Mouse (Mus musculus) lung, embryonic 15.5 days (tissue): ENCODE measurements around the gene Acsl5. TPM values are rescaled to one million over a fixed set of nuclear protein-coding genes. Genes with fewer than 3 reads are reported as not detected.

Experiments used
- ATAC-seq: fragments of 200-750 bp; cut with Nextera tagmentation; 2 replicates; pipeline ENCODE4 v1.8.0; 2017; ENCODE audit warnings: moderate number of reproducible peaks, borderline replicate concordance; ENCODE audit not compliant: low FRiP score, low TSS enrichment; ENCODE audit errors: extremely low read depth
- H3K27ac ChIP-seq: fragments of 300-500 bp; sonication (generic); 2 replicates; pipeline ENCODE4 v1.5.1; 2015; ENCODE audit warnings: moderate library complexity, mild to moderate bottlenecking, inconsistent platforms
- H3K27me3 ChIP-seq: fragments of 300-500 bp; sonication (generic); 2 replicates; pipeline ENCODE4 v1.6.1; 2015; ENCODE audit warnings: inconsistent platforms
- H3K36me3 ChIP-seq: fragments of 300-500 bp; sonication (generic); 2 replicates; pipeline ENCODE4 v1.6.1; 2015; ENCODE audit warnings: inconsistent platforms
- H3K4me1 ChIP-seq: fragments of 300-500 bp; sonication (generic); 2 replicates; pipeline ENCODE4 v1.6.1; 2015; ENCODE audit warnings: inconsistent platforms
- H3K4me2 ChIP-seq: fragments of 300-500 bp; sonication (generic); 2 replicates; pipeline ENCODE4 v1.6.1; 2015; ENCODE audit warnings: inconsistent platforms, mild to moderate bottlenecking, moderate library complexity
- H3K4me3 ChIP-seq: fragments of 300-500 bp; sonication (generic); 2 replicates; pipeline ENCODE4 v1.5.1; 2015; ENCODE audit warnings: mild to moderate bottlenecking, inconsistent platforms
- H3K9ac ChIP-seq: fragments of 300-500 bp; sonication (generic); 2 replicates; pipeline ENCODE4 v1.6.1; 2015; ENCODE audit warnings: inconsistent platforms
- H3K9me3 ChIP-seq: fragments of 300-500 bp; sonication (generic); 2 replicates; pipeline ENCODE4 v1.6.1; 2016; ENCODE audit warnings: inconsistent platforms
- whole genome bisulfite sequencing: fragments of 180-500 bp; shearing (Covaris S2); methylation state at CpG from one replicate; pipeline ENCODE4 v1.1.7; 2015; 5-methylcytosine and 5-hydroxymethylcytosine counted together
- polyA plus RNA-seq: library from polyadenylated mRNA; unstranded; fragments of >200 nt; fragmentation: Nextera tagmentation; extraction: Ambion mirVana; gene quantifications from 2 replicates; pipeline ENCODE4 v1.2.1, GENCODE M21; 2015

Gene Acsl5
- polyA plus RNA-seq, 1 experiment from 2014 or later: 83.7 TPM

DNA sequence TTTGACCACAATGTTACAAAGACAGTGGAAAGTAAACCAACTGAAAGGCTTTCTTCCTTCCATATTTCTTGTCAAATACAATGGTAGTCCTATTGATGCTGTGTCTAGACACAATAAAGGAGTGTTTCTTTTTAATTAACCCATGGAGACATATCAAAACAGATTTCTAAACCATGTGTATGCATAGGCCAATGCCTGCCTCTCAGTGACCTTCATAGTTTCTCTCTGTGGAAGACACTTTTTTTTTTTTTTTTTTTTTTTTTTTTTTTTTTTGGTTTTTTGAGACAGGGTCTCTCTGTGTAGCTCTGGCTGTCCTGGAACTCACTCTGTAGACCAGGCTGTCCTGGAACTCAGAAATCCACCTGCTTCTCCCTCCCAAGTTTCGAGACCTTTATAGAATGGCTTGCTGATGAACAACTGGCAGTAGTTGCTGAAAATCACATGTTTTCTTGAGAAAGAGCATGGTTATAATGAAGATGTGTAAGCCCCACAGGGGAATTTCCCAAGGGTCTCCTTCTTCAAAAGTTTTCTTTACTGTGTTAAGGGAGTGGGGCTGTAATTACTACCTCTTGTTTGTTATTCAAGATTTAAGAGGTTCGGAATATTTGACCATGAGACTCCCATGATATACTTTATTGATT, 40.6 kb downstream of the Acsl5 start:
- WGBS: 90% methylated on average over 2 of the region's 2 CpGs
- no peak for ATAC-seq
- Histone ChIP-seq H3K4me1 (no peaks in the 10 kb centered on the region), H3K4me2 (no peak overlapping the region), H3K9me3 (no peaks in the 10 kb centered on the region), H3K36me3 (peaks cover 69% of the 10 kb centered on the region), H3K27ac (no peak overlapping the region), H3K4me3 (no peak overlapping the region), H3K27me3 (no peaks in the 10 kb centered on the region), H3K9ac (no peak overlapping the region)

DNA sequence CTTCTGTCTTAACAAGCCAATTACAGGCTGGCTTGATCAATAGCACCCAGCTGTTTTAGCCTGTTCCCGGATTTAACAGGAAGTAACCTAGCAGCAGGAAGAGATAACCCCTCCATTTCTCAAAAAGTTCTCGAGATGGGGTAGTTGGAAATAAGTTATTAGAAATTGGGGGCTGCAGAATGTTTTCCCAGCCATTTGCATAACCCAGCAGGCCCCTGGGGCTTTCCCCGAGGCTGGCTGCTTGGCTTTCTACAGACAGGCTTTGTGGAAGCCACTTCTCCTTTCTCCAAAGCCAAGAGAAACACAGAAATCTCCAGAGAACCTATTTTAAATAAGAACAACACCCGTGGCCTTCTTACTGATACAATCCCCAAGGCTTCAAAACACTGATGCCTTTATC, 41.4 kb downstream of the Acsl5 start:
- H3K27ac ChIP-seq: no peak overlapping the region
- peaks cover 70% of the 10 kb centered on the region for H3K36me3 ChIP-seq
- no peak for ATAC-seq
- H3K9ac ChIP-seq: no peak overlapping the region
- WGBS: 41% methylated on average over 4 of the region's 4 CpGs
- H3K27me3 ChIP-seq: no peaks in the 10 kb centered on the region
- H3K4me3 ChIP-seq: no peak overlapping the region
- no peaks in the 10 kb centered on the region for H3K9me3 ChIP-seq
- no peaks in the 10 kb centered on the region for H3K4me1 ChIP-seq
- no peak overlapping the region for H3K4me2 ChIP-seq

DNA sequence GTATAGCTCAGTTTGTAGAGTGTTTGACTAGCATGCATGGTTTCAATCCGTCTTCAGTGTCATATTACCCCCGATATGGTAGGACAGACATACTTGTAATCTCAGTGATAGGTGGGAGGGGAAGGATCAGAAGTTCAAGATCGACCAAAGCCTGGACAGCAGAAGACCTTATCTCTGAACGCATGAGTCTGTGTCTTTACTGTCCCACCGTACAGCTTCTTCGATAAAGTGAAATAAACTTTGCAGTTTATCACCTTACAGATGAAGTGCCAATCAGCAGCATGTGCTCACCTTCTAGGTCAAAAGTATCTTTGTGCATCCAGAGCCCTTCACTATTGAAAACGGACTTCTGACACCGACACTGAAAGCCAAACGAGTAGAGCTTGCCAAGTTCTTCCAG, 43.3 kb downstream of the Acsl5 start:
- H3K36me3 ChIP-seq: peaks cover 70% of the 10 kb centered on the region
- WGBS: 73% methylated on average over 9 of the region's 9 CpGs
- H3K9me3 ChIP-seq: no peaks in the 10 kb centered on the region
- peaks cover 6% of the 10 kb centered on the region; the same call in 1 of the 2 replicates for H3K4me1 ChIP-seq
- no peak overlapping the region for H3K4me2 ChIP-seq
- H3K9ac ChIP-seq: no peak overlapping the region
- H3K27ac ChIP-seq: no peak overlapping the region
- no peaks in the 10 kb centered on the region for H3K27me3 ChIP-seq
- no peak for ATAC-seq
- no peak overlapping the region for H3K4me3 ChIP-seq

GRCm38 (mm10) chr19:55295556-55295955, 43.8 kb downstream of the Acsl5 start:
- H3K36me3 ChIP-seq: peaks cover 66% of the 10 kb centered on the region
- H3K4me2 ChIP-seq: no peak overlapping the region
- no peak overlapping the region for H3K27ac ChIP-seq
- H3K4me3 ChIP-seq: no peak overlapping the region
- no peaks in the 10 kb centered on the region for H3K27me3 ChIP-seq
- no peaks in the 10 kb centered on the region for H3K9me3 ChIP-seq
- no peak for ATAC-seq
- H3K9ac ChIP-seq: no peak overlapping the region
- 77% methylated on average over 3 of the region's 3 CpGs for WGBS
- H3K4me1 ChIP-seq: peaks cover 9% of the 10 kb centered on the region; the same call in 1 of the 2 replicates

GRCm38 (mm10) chr19:55296301-55296700, 44.6 kb downstream of the Acsl5 start:
- Histone ChIP-seq H3K9ac (no peak overlapping the region), H3K36me3 (peaks cover 69% of the 10 kb centered on the region)
- 95% methylated on average over 2 of the region's 2 CpGs for WGBS

GRCm38 (mm10) chr19:55297489-55297888, 45.8 kb downstream of the Acsl5 start:
- H3K36me3 ChIP-seq: peaks cover 77% of the 10 kb centered on the region
- 91% methylated on average over 2 of the region's 2 CpGs for WGBS

More at GRCm38 (mm10) chr19:55296301-55296700, 44.6 kb downstream of the Acsl5 start:
- ATAC-seq: no peak
- no peaks in the 10 kb centered on the region for H3K9me3 ChIP-seq
- H3K4me1 ChIP-seq: peaks cover 9% of the 10 kb centered on the region; the same call in 1 of the 2 replicates
- no peak overlapping the region for H3K4me3 ChIP-seq
- H3K27me3 ChIP-seq: no peaks in the 10 kb centered on the region
- no peak overlapping the region for H3K4me2 ChIP-seq
- no peak overlapping the region for H3K27ac ChIP-seq

GRCm38 (mm10) chr19:55297961-55298360, 46.2 kb downstream of the Acsl5 start:
- Histone ChIP-seq H3K36me3 (peaks cover 80% of the 10 kb centered on the region), H3K27ac (no peak overlapping the region), H3K9ac (no peak overlapping the region), H3K4me1 (peaks cover 9% of the 10 kb centered on the region; the same call in 1 of the 2 replicates), H3K4me2 (no peak overlapping the region), H3K27me3 (no peaks in the 10 kb centered on the region), H3K9me3 (no peaks in the 10 kb centered on the region), H3K4me3 (no peak overlapping the region)
- WGBS: 63% methylated on average over 5 of the region's 5 CpGs
- no peak for ATAC-seq

More at GRCm38 (mm10) chr19:55297489-55297888, 45.8 kb downstream of the Acsl5 start:
- peaks cover 9% of the 10 kb centered on the region; the same call in 1 of the 2 replicates for H3K4me1 ChIP-seq
- no peaks in the 10 kb centered on the region for H3K9me3 ChIP-seq
- no peak for ATAC-seq
- no peak overlapping the region for H3K4me3 ChIP-seq
- H3K4me2 ChIP-seq: no peak overlapping the region
- H3K27ac ChIP-seq: no peak overlapping the region
- H3K9ac ChIP-seq: no peak overlapping the region
- no peaks in the 10 kb centered on the region for H3K27me3 ChIP-seq

DNA sequence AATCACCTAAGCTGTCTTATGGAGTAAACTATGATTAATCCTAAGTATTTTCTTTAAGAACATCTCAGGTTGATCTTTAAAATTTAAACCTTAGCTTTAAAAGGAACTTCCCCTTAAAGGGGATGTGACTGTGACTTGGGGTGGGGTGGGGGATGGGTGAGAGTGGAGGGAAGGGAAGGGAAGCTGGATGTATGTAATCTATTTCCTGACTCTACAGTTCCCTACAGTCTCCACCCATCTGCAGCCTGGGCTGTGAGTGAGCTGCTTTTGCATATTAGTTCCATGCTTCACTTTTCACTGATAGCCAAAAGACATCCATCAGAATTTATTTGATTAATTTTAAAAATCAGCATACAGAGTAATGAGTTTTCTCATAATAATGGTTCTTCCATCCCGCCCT, 47.6 kb downstream of the Acsl5 start:
- ATAC-seq: no peak
- H3K4me3 ChIP-seq: no peak overlapping the region
- H3K4me1 ChIP-seq: peaks cover 9% of the 10 kb centered on the region; the same call in 1 of the 2 replicates
- no peak overlapping the region for H3K4me2 ChIP-seq
- no peaks in the 10 kb centered on the region for H3K9me3 ChIP-seq
- H3K27ac ChIP-seq: no peak overlapping the region
- H3K9ac ChIP-seq: no peak overlapping the region
- no peaks in the 10 kb centered on the region for H3K27me3 ChIP-seq
- peaks cover 79% of the 10 kb centered on the region for H3K36me3 ChIP-seq
- 78% methylated on average over 1 of the region's 1 CpGs for WGBS

DNA sequence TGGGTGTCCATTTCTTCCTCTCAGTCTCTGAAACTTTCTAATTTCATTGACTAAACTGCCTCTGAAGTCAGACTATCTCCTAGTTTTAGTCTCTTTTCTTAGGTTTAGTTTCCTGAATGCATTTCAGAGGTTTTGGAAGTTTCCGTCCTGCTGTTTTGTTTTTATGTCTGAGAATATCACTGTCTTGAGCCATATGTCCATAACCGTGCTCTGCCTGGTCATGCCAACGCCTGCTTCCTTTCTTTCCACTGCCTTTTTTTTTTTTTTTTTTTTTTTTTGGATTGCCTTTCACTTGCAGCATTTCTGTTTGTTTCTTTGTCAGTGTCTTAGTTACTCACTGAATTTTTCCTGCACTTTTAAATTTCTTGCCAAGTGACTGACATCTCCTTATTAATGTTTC, 48.8 kb downstream of the Acsl5 start:
- no peak overlapping the region for H3K9ac ChIP-seq
- 83% methylated on average over 3 of the region's 3 CpGs for WGBS
- H3K36me3 ChIP-seq: peaks cover 72% of the 10 kb centered on the region
- H3K4me1 ChIP-seq: peaks cover 9% of the 10 kb centered on the region; the same call in 1 of the 2 replicates
- H3K9me3 ChIP-seq: no peaks in the 10 kb centered on the region
- no peaks in the 10 kb centered on the region for H3K27me3 ChIP-seq
- ATAC-seq: no peak
- H3K4me2 ChIP-seq: no peak overlapping the region
- H3K27ac ChIP-seq: peak overlapping the region; percentile 48
- H3K4me3 ChIP-seq: no peak overlapping the region

- peaks cover 75% of the 10 kb centered on the region for H3K36me3 ChIP-seq
- ATAC-seq: no peak
Measured at GRCm38 (mm10) chr19:55305024-55305423, 53.3 kb downstream of the Acsl5 start.

DNA sequence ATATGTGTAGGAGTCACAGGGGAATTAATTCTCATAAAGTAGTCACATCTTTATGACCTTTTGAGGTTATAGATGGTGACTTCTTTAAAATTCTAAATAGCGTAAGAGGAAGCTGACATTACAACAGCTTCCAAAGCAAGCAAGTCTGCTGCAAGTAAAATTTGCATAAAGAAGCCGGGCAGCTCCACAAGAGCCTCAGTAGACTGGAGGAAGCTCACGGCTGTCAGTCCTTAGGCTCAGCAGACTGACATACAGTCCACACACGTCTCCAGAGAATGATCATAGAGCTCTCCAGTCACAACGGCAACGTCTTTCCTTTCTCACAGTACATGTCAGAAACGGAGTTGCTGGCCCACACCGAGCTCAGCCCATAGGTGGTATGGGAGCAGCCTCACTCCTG, 60.1 kb downstream of the Acsl5 start:
- no peak for ATAC-seq
- Histone ChIP-seq H3K4me2 (no peak overlapping the region), H3K27ac (no peak overlapping the region), H3K4me1 (peaks cover 25% of the 10 kb centered on the region), H3K9me3 (no peaks in the 10 kb centered on the region), H3K36me3 (peaks cover 50% of the 10 kb centered on the region), H3K27me3 (no peaks in the 10 kb centered on the region), H3K9ac (no peak overlapping the region), H3K4me3 (no peak overlapping the region)
- 88% methylated on average over 8 of the region's 8 CpGs for WGBS

More at GRCm38 (mm10) chr19:55305024-55305423, 53.3 kb downstream of the Acsl5 start:
- H3K4me2 ChIP-seq: no peak overlapping the region
- peaks cover 4% of the 10 kb centered on the region; the same call in 1 of the 2 replicates for H3K4me1 ChIP-seq
- no peaks in the 10 kb centered on the region for H3K9me3 ChIP-seq
- H3K27ac ChIP-seq: no peak overlapping the region
- no peak overlapping the region for H3K9ac ChIP-seq
- H3K4me3 ChIP-seq: no peak overlapping the region
- H3K27me3 ChIP-seq: no peaks in the 10 kb centered on the region

- no peak overlapping the region for H3K4me3 ChIP-seq
- 95% methylated on average over 2 of the region's 2 CpGs for WGBS
- no peaks in the 10 kb centered on the region for H3K27me3 ChIP-seq
- peaks cover 34% of the 10 kb centered on the region for H3K36me3 ChIP-seq
- H3K9me3 ChIP-seq: no peaks in the 10 kb centered on the region
- peaks cover 34% of the 10 kb centered on the region for H3K4me1 ChIP-seq
- no peak overlapping the region for H3K4me2 ChIP-seq
- no peak overlapping the region for H3K27ac ChIP-seq
- no peak for ATAC-seq
- H3K9ac ChIP-seq: no peak overlapping the region
Measured at GRCm38 (mm10) chr19:55313649-55314048, 61.9 kb downstream of the Acsl5 start.
